Mouse (Mus musculus) C2C12 (cell line): Measurements from ENCODE around the gene Det1.

Experiments used
- CEBPB ChIP-seq: IDR thresholded peaks from one replicate; pipeline ENCODE4 v1.6.1; 2011; ENCODE audit warnings: low read depth, mild to moderate bottlenecking, control low read depth, moderate library complexity
- CTCF ChIP-seq: IDR thresholded peaks from one replicate; pipeline ENCODE4 v1.5.1; 2011; ENCODE audit not compliant: control insufficient read depth, insufficient read depth, insufficient read length

- TF ChIP-seq CTCF (no peak), CEBPB (no peak)
Observed at GRCm38 (mm10) chr7:78885404-78885803, 38.3 kb upstream of the Det1 start.
